Mouse (Mus musculus) CH12.LX (cell line): Measurements from ENCODE around the gene Slc39a10.

Source experiments
- CTCF ChIP-seq, 2 experiments: IDR thresholded peaks in 1 of 2; conservative IDR thresholded peaks in 1 of 2; 2 replicates each; pipeline ENCODE4 v1.5.1; 2011 to 2012; ENCODE audit warnings: low read depth in 2 of 2, low read length in 2 of 2, improper control_type of control experiment in 1 of 2, inconsistent platforms in 1 of 2, mild to moderate bottlenecking in 1 of 2, moderate library complexity in 1 of 2
- E2F4 ChIP-seq: IDR thresholded peaks from 2 replicates; pipeline ENCODE4 v1.6.1; 2011; ENCODE audit warnings: low read depth, low read length, improper control_type of control experiment; ENCODE audit not compliant: insufficient replicate concordance
- EP300 ChIP-seq: IDR thresholded peaks from 2 replicates; pipeline ENCODE4 v1.6.1; 2011; ENCODE audit warnings: low read length, improper control_type of control experiment
- ETS1 ChIP-seq: conservative IDR thresholded peaks from 2 replicates; pipeline ENCODE4 v1.6.1; 2012; ENCODE audit warnings: low read depth, mild to moderate bottlenecking, inconsistent platforms, low read length, improper control_type of control experiment, moderate library complexity
- JUN ChIP-seq: IDR thresholded peaks from 2 replicates; pipeline ENCODE4 v1.6.1; 2011; ENCODE audit warnings: low read depth, mild to moderate bottlenecking, low read length, improper control_type of control experiment, moderate library complexity; ENCODE audit not compliant: insufficient read depth
- MAX ChIP-seq: IDR thresholded peaks from 2 replicates; pipeline ENCODE4 v1.6.1; 2011; ENCODE audit warnings: low read length, improper control_type of control experiment
- MEF2A ChIP-seq: IDR thresholded peaks from 2 replicates; pipeline ENCODE4 v1.6.1; 2014; ENCODE audit warnings: low read depth, mild to moderate bottlenecking, inconsistent platforms, low read length, improper control_type of control experiment, borderline replicate concordance
- MYC ChIP-seq: IDR thresholded peaks from 2 replicates; pipeline ENCODE4 v1.6.1; 2011; ENCODE audit warnings: low read depth, mild to moderate bottlenecking, improper control_type of control experiment, low read length
- POLR2A ChIP-seq: IDR thresholded peaks from 2 replicates; pipeline ENCODE4 v1.6.1; 2011; ENCODE audit warnings: low read depth, mild to moderate bottlenecking, improper control_type of control experiment, low read length
- RCOR1 ChIP-seq: conservative IDR thresholded peaks from 2 replicates; pipeline ENCODE4 v1.6.1; 2012; ENCODE audit warnings: low read depth, mild to moderate bottlenecking, inconsistent platforms, low read length, improper control_type of control experiment
- SMC3 ChIP-seq: IDR thresholded peaks from 2 replicates; pipeline ENCODE4 v1.6.1; 2011; ENCODE audit warnings: low read depth, low read length, improper control_type of control experiment
- TCF12 ChIP-seq: IDR thresholded peaks from 2 replicates; pipeline ENCODE4 v1.6.1; 2014; ENCODE audit warnings: low read depth, mild to moderate bottlenecking, inconsistent platforms, low read length, improper control_type of control experiment
- ZMIZ1 ChIP-seq: IDR thresholded peaks from 2 replicates; pipeline ENCODE4 v1.6.1; 2012; ENCODE audit warnings: low read depth, mild to moderate bottlenecking, inconsistent platforms, low read length, improper control_type of control experiment
- ZNF384 ChIP-seq: IDR thresholded peaks from 2 replicates; pipeline ENCODE4 v1.6.1; 2012; ENCODE audit warnings: low read depth, low read length, improper control_type of control experiment, inconsistent platforms

GRCm38 (mm10) chr1:46912506-46913156 is 20.0 kb upstream of the Slc39a10 start:
- no peak for TF ChIP-seq ETS1
- TF ChIP-seq CTCF (conservative IDR thresholded peaks at IDR 0.05 in 1 of 2, IDR thresholded peaks at IDR 0.05 in 1 of 2; ENCODE audit: low read depth in 2 of 2, low read length in 2 of 2), result no peak
- TF ChIP-seq POLR2A, result no peak
- no peak for TF ChIP-seq SMC3
- no peak for TF ChIP-seq MAX
- TF ChIP-seq EP300, result no peak
- TF ChIP-seq E2F4, result no peak
- TF ChIP-seq RCOR1, result no peak
- TF ChIP-seq ZNF384, result no peak
- TF ChIP-seq MYC, result no peak
- TF ChIP-seq ZMIZ1, result no peak
- TF ChIP-seq TCF12, result no peak
- TF ChIP-seq MEF2A, result no peak
- TF ChIP-seq JUN, result no peak
